Mouse (Mus musculus): ENCODE results near the gene Mfrp. TPM values are rescaled to one million over a fixed set of nuclear protein-coding genes. Genes with fewer than 3 reads are reported as not detected.

Gene Mfrp
- polyA plus RNA-seq, 1 experiment from 2014 or later = 0.14 TPM

DNA sequence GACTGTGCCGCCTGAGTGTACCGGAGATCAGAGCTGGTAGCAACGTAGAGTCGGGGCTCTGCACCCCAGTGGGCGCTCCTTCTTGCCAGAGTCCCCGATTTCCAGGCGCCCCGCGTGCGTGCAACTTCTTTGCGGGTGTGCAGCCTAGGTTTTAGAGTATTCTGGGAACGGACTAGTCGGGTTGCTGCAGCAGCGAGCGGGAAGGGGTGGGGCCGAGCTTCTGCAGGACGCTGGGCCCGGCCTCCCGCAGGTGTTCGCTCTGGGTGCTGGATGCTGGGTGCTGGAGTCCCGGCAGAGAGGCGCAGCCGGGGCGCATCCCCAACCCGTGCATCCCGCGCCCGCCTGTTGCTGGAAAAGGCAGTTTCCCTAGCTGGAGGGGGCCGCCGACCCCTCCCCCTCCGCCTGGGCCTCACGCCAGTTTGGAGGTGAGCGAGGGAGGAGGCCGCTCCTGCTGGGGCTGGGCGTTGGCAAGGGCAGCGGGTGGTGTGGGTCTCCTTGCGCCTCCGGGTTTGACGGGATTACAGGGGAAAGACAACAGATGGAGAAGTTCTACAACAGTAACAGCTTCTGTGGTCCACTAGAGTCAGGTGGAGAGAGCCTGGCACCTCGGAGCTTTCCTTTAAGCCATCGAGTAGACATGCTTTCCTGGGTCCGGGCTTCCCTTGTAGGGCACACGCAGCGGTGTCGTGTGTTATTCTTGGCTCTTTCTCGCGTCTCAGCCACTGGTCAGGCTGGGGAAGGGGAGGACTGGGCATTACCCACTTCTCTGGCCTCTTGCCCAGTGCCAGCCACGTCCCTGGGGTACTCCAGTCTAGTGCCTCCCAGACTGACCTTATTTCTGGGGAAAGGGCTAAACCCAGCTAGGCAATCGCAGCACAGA is 33.6 kb downstream of the Mfrp start:
- Histone ChIP-seq H3K36me3 (ENCODE audit: control insufficient read depth, insufficient read depth, low read length) (0 out of 2 replicates have a peak, but pooled peaks cover 2% of the 10 kb centered on the region), H3K4me2 (peak overlapping the region; percentile 77), H3K9ac (ENCODE audit: low read depth, low read length) (peak overlapping the region; percentile 53), H3K9me3 (ENCODE audit: control insufficient read depth, low read length) (no peaks in the 10 kb centered on the region), H3K4me3 (ENCODE audit: low read depth, low read length) (peak overlapping the region; percentile 61), H3K4me1 (replicated peaks; ENCODE audit: control insufficient read depth, insufficient read depth, low read length) (peaks cover 21% of the 10 kb centered on the region), H3K27ac (ENCODE audit: low read depth, low read length) (no peak overlapping the region), H3K27me3 (replicated peaks; ENCODE audit: control insufficient read depth, insufficient read depth, low read length) (peaks cover 71% of the 10 kb centered on the region)
- ATAC-seq (replicated peaks; ENCODE audit: low FRiP score) = no peak
- 5% methylated on average over 47 of the region's 49 CpGs for WGBS
- no peak for DNase-seq (ENCODE audit: low spot score)

DNA sequence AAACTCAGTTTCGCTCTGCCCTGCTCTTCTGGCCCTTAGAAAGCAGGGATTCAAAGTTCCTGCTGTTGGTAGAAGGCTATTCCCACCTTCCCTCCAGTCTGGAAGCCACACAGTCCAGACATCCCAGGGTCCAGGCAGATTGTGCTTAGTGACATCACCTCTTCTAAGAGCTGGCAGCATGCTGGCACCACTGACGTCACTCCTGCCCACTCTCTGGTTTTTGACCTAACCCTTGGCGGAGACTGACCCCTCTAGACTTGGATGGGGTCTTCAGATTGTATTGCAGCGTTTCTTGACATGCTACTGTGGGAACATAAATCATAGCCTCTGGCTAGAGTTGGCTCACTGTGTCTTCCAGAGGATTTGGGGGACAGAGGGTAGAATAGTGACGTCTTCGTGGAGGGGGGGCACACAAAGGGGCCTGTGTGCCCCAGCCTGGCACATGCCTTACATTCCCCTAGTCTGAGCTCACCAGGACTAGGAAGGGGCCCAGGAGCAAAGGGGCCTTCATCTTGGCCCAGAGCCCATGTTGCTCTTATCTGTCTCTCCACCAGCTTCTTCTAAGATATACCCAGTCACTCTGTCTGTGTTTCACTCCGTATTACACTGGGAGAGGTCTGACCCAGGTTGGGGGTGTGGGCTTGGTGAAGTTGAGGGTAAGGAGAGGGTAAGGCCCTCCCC is 34.3 kb downstream of the Mfrp start:
- H3K4me1 ChIP-seq (replicated peaks; ENCODE audit: control insufficient read depth, insufficient read depth, low read length) = peaks cover 13% of the 10 kb centered on the region

DNA sequence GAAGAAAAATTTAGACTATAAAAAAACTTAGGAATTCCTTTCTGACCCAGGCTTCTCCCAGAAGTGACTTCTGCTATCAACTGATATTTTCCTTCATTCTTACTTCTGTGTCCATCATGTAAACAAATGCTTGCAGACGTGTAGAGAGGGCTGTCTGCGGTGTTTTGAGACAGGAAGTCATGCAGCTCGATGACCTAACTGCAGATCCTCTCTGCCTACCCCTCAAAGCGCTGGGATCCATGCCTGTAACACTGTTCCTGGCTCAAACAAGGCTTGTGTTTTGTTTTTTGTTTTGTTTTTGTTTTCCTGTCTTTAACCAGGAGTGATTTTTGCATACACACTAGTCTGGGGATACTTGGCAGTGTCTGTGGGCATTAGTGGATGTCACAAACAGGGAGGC is 36.3 kb downstream of the Mfrp start:
- peaks cover 10% of the 10 kb centered on the region for H3K4me1 ChIP-seq (replicated peaks; ENCODE audit: control insufficient read depth, insufficient read depth, low read length)
- 29% methylated on average over 4 of the region's 4 CpGs for WGBS

More for the DNA sequence above, 34.3 kb downstream of the Mfrp start:
- Histone ChIP-seq H3K9me3 (ENCODE audit: control insufficient read depth, low read length) (no peaks in the 10 kb centered on the region), H3K27me3 (replicated peaks; ENCODE audit: control insufficient read depth, insufficient read depth, low read length) (peaks cover 63% of the 10 kb centered on the region), H3K27ac (ENCODE audit: low read depth, low read length) (no peak overlapping the region), H3K4me2 (peak overlapping the region; percentile 77), H3K9ac (ENCODE audit: low read depth, low read length) (no peak overlapping the region), H3K36me3 (ENCODE audit: control insufficient read depth, insufficient read depth, low read length) (0 out of 2 replicates have a peak, but pooled peaks cover 8% of the 10 kb centered on the region), H3K4me3 (ENCODE audit: low read depth, low read length) (peak overlapping the region; percentile 61)
- 58% methylated on average over 7 of the region's 7 CpGs for WGBS
- DNase-seq (ENCODE audit: low spot score) = no peak
- ATAC-seq (replicated peaks; ENCODE audit: low FRiP score) = no peak

DNA sequence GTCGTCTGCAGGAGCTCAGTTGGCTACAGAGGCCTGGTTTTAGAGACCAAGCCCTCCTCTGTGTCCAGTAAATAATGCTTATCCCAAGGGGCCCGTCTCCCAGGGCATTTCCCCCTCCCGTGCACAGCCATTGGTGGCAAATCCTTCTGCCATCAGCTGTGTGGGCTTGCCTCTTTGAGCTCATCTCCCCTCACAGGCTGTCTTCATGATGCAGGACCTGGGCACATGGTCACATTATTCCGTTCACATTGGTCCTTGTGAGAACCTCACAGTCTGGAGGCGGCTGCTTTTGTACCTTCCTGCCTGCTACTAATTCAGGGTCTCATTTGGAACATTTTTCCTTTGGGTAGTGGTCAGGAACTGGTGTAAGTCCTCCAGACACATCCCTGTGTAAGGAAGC is 40.4 kb downstream of the Mfrp start:
- Histone ChIP-seq H3K4me1 (replicated peaks; ENCODE audit: control insufficient read depth, insufficient read depth, low read length) (no peaks in the 10 kb centered on the region), H3K27ac (ENCODE audit: low read depth, low read length) (no peak overlapping the region), H3K9ac (ENCODE audit: low read depth, low read length) (no peak overlapping the region), H3K4me2 (no peak overlapping the region), H3K9me3 (ENCODE audit: control insufficient read depth, low read length) (no peaks in the 10 kb centered on the region), H3K36me3 (ENCODE audit: control insufficient read depth, insufficient read depth, low read length) (peaks cover 18% of the 10 kb centered on the region; the same call in 1 of the 2 replicates), H3K27me3 (replicated peaks; ENCODE audit: control insufficient read depth, insufficient read depth, low read length) (peaks cover 5% of the 10 kb centered on the region), H3K4me3 (ENCODE audit: low read depth, low read length) (no peak overlapping the region)
- ATAC-seq (replicated peaks; ENCODE audit: low FRiP score) (no peak), DNase-seq (ENCODE audit: low spot score) (no peak)
- WGBS = 71% methylated on average over 5 of the region's 5 CpGs

More for the DNA sequence above, 36.3 kb downstream of the Mfrp start:
- Histone ChIP-seq H3K9ac (ENCODE audit: low read depth, low read length) (no peak overlapping the region), H3K9me3 (ENCODE audit: control insufficient read depth, low read length) (no peaks in the 10 kb centered on the region), H3K4me3 (ENCODE audit: low read depth, low read length) (no peak overlapping the region), H3K36me3 (ENCODE audit: control insufficient read depth, insufficient read depth, low read length) (0 out of 2 replicates have a peak, but pooled peaks cover 8% of the 10 kb centered on the region), H3K4me2 (no peak overlapping the region), H3K27ac (ENCODE audit: low read depth, low read length) (no peak overlapping the region), H3K27me3 (replicated peaks; ENCODE audit: control insufficient read depth, insufficient read depth, low read length) (peaks cover 44% of the 10 kb centered on the region)
- ATAC-seq (replicated peaks; ENCODE audit: low FRiP score) (no peak), DNase-seq (ENCODE audit: low spot score) (no peak)

DNA sequence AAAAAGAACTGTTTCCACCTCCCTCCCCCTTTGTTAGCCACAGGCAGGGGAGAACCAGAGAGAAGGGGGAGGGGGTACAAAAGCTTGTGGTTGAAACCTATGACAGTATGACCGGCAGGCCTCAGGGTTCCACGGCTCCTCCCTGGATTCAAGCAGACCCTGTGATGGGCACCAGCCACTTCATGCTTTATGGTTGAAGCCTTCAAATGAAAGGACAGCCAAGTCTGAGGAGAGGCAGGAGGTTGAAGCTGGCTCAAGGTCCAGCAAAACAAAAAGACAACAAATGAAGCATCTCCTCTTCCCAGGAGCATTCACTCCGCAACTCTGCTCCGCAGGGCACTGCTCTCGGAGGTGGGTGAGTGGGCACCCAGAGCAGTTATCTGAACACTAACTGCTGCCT is 41.9 kb downstream of the Mfrp start:
- Histone ChIP-seq H3K9ac (ENCODE audit: low read depth, low read length) (no peak overlapping the region), H3K36me3 (ENCODE audit: control insufficient read depth, insufficient read depth, low read length) (peaks cover 18% of the 10 kb centered on the region; the same call in 1 of the 2 replicates), H3K4me2 (no peak overlapping the region), H3K4me1 (replicated peaks; ENCODE audit: control insufficient read depth, insufficient read depth, low read length) (no peaks in the 10 kb centered on the region), H3K27me3 (replicated peaks; ENCODE audit: control insufficient read depth, insufficient read depth, low read length) (no peaks in the 10 kb centered on the region), H3K9me3 (ENCODE audit: control insufficient read depth, low read length) (no peaks in the 10 kb centered on the region), H3K27ac (ENCODE audit: low read depth, low read length) (no peak overlapping the region), H3K4me3 (ENCODE audit: low read depth, low read length) (no peak overlapping the region)
- 84% methylated on average over 5 of the region's 5 CpGs for WGBS
- DNase-seq (ENCODE audit: low spot score) = no peak
- no peak for ATAC-seq (replicated peaks; ENCODE audit: low FRiP score)

DNA sequence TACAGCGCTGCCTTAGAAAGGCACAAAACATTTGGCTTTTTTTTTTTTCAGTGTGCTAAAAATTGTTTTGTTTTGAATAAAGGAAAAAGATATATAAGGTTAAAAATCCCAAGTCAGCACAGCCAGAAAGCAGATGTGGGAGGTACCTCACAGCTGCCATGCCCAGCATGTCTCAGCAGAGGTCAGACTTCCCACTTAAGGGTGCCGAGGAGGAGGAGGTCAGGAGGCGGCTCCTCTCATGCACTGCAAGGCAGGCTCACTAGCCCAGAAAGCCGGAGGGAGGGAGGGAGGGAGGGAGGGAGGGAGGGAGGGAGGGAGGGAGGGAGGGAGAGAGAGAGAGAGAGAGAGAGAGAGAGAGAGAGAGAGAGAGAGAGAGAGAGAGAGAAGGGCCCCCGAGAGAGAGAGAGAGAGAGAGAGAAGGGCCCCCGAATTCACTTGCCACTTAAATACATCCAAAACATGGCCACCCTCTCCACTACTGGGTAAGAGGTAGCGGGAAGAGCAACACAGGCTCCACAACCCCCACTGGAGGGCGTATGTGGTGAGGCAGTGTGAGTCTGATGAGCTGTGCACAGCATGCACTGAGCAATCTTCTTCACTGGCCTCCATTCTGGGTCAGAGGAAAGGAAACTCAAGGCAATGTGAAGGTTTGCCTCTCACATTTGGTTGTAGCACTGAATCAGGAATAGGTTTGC is 42.6 kb downstream of the Mfrp start:
- no peak for ATAC-seq (replicated peaks; ENCODE audit: low FRiP score)
- H3K27me3 ChIP-seq (replicated peaks; ENCODE audit: control insufficient read depth, insufficient read depth, low read length) = no peaks in the 10 kb centered on the region
- H3K27ac ChIP-seq (ENCODE audit: low read depth, low read length) = no peak overlapping the region
- no peaks in the 10 kb centered on the region for H3K4me1 ChIP-seq (replicated peaks; ENCODE audit: control insufficient read depth, insufficient read depth, low read length)
- no peaks in the 10 kb centered on the region for H3K9me3 ChIP-seq (ENCODE audit: control insufficient read depth, low read length)
- DNase-seq (ENCODE audit: low spot score) = no peak
- H3K4me2 ChIP-seq = no peak overlapping the region
- H3K36me3 ChIP-seq (ENCODE audit: control insufficient read depth, insufficient read depth, low read length) = peaks cover 17% of the 10 kb centered on the region; the same call in 1 of the 2 replicates
- H3K4me3 ChIP-seq (ENCODE audit: low read depth, low read length) = no peak overlapping the region
- H3K9ac ChIP-seq (ENCODE audit: low read depth, low read length) = no peak overlapping the region
- WGBS = 48% methylated on average over 7 of the region's 8 CpGs

DNA sequence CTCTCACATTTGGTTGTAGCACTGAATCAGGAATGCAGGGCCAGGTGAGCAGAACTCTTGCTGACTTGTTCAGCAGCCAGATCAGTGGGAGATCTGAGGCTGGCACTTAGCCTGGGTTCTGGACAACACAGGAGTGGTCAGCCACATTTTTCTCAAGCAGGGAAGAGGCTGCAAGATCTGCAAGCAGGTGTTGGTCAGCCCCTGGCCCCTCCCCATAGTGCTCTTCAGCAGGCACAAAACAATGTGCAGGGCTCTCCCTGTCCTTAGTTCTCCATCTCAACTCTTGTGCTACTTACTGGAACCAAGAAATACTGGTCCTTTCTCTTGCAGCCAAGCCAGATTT is 43.2 kb downstream of the Mfrp start:
- peaks cover 16% of the 10 kb centered on the region; the same call in 1 of the 2 replicates for H3K36me3 ChIP-seq (ENCODE audit: control insufficient read depth, insufficient read depth, low read length)

DNA sequence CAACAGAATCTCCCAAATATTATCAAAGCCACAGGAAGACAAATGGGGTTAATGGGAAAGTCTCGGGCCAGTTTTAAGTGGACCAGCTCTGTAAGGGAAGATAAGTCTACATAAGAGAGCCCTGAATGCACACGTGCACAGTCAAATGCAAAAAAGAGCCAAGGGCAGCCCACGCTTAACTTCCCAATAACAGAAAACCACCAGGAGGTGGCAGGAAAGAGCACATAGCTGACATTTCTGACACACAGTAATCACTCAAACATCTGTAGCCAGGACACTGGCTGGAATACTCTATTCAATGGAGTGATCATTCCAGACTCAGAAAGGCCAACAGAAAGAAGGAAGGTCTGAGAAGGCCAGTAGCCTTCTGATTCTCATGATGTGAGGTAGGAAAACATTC is 45.8 kb downstream of the Mfrp start:
- Histone ChIP-seq H3K4me1 (replicated peaks; ENCODE audit: control insufficient read depth, insufficient read depth, low read length) (no peaks in the 10 kb centered on the region), H3K27me3 (replicated peaks; ENCODE audit: control insufficient read depth, insufficient read depth, low read length) (no peaks in the 10 kb centered on the region), H3K9ac (ENCODE audit: low read depth, low read length) (no peak overlapping the region), H3K9me3 (ENCODE audit: control insufficient read depth, low read length) (no peaks in the 10 kb centered on the region), H3K27ac (ENCODE audit: low read depth, low read length) (no peak overlapping the region), H3K4me3 (ENCODE audit: low read depth, low read length) (no peak overlapping the region), H3K36me3 (ENCODE audit: control insufficient read depth, insufficient read depth, low read length) (peaks cover 14% of the 10 kb centered on the region), H3K4me2 (no peak overlapping the region)
- DNase-seq (ENCODE audit: low spot score) (no peak), ATAC-seq (replicated peaks; ENCODE audit: low FRiP score) (no peak)
- WGBS = 57% methylated on average over 3 of the region's 3 CpGs

More for the DNA sequence above, 43.2 kb downstream of the Mfrp start:
- no peak overlapping the region for H3K27ac ChIP-seq (ENCODE audit: low read depth, low read length)
- H3K4me2 ChIP-seq = no peak overlapping the region
- H3K27me3 ChIP-seq (replicated peaks; ENCODE audit: control insufficient read depth, insufficient read depth, low read length) = no peaks in the 10 kb centered on the region
- DNase-seq (ENCODE audit: low spot score) = no peak
- H3K9me3 ChIP-seq (ENCODE audit: control insufficient read depth, low read length) = no peaks in the 10 kb centered on the region
- no peaks in the 10 kb centered on the region for H3K4me1 ChIP-seq (replicated peaks; ENCODE audit: control insufficient read depth, insufficient read depth, low read length)
- H3K4me3 ChIP-seq (ENCODE audit: low read depth, low read length) = no peak overlapping the region
- H3K9ac ChIP-seq (ENCODE audit: low read depth, low read length) = no peak overlapping the region
- ATAC-seq (replicated peaks; ENCODE audit: low FRiP score) = no peak
